Mouse (Mus musculus): ENCODE data around the gene Mrm3.

The Mrm3 gene

GRCm38 (mm10) chr11:76291960-76292359, 48.4 kb downstream of the Mrm3 start:
- DNase-seq: no peak

GRCm38 (mm10) chr11:76292398-76292797, 48.9 kb downstream of the Mrm3 start:
- DNase-seq: no peak

- no peak for DNase-seq
These were observed 49.3 kb downstream of the Mrm3 start for GRCm38 (mm10) chr11:76292831-76293230.

GRCm38 (mm10) chr11:76294078-76294477, 50.6 kb downstream of the Mrm3 start:
- DNase-seq: no peak

GRCm38 (mm10) chr11:76294836-76295235, 51.3 kb downstream of the Mrm3 start:
- DNase-seq: no peak

- DNase-seq: no peak
These were observed 53.7 kb downstream of the Mrm3 start for GRCm38 (mm10) chr11:76297252-76297651.

GRCm38 (mm10) chr11:76298457-76299000, 55.0 kb downstream of the Mrm3 start:
- DNase-seq: no peak

Data from liver (tissue).